Mouse (Mus musculus): Measurements from ENCODE around the gene Ppt2.

GRCm38 (mm10) chr17:34655581-34655991 is 27.3 kb upstream of the Ppt2 start:
- TF ChIP-seq POLR2A (IDR thresholded peaks at IDR 0.05; ENCODE audit: control insufficient read depth, low read depth, low read length) (no peak), CTCF (IDR thresholded peaks at IDR 0.05; ENCODE audit: control insufficient read depth, insufficient read depth, insufficient replicate concordance, low read depth, low read length) (peak; percentile 28; the same call in 1 of the 2 replicates)

Data from testis, adult 2 months (tissue).